Mouse (Mus musculus) CD4-positive, CD25-positive, alpha-beta regulatory T cell, adult 4 months (primary cell): ENCODE results near the gene Amz2. TPM values are rescaled to one million over a fixed set of nuclear protein-coding genes. Genes with fewer than 3 reads are reported as not detected.

Source experiments
- ATAC-seq: one replicate; pipeline ENCODE4 v1.8.0; 2017
- polyA plus RNA-seq, 2 experiments: library from polyadenylated mRNA; unstranded; fragments of 100-300 nt; shearing (Covaris generic); gene quantifications; one replicate each; pipeline ENCODE4 v1.2.1; 2017

Gene Amz2
- polyA plus RNA-seq: 10 to 100 TPM; 40.0 to 48.4 TPM

DNA sequence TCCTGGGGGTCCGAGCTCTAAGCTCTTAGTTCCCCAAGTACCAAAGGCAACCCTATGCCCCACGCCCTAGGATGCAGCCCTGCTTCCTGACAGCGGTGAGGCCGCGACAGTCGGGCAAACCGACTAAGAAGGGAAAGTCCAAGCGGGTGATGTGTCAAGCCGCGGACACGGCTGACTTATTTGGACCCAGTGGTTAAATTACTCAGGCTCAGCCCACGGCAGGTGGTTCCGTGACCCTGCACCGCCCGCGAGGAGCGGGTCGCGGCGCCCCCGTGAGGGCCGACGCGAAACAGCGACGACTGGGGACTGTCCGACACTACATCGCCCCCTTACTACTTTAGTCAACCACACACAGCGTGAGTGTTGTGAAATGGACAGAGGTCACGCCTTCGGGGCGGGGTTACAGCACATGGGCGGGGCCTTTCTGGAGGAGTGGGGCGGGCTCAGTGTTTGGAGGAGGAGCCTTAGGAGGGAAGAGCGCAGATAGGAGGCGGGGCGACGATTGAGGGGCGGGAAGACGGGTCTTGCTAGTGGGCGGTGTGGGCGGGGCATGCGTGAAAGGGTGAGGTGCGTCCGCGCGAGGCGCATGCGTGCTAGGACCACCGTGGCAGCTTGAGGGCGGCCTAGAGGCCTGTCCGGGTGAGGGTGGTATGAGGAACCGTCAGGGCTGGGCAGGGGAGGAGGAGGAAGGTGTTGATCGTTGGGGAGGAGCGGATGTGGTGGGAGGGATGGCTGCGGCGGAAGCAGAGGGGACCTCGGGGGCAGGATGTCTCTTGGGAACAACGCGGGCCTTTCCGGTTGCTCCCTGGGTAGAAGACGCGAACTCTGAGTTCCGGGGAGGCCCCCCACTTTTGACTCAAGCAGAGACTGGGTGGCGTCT is at the start of gene Amz2:
Gene Amz2, plus strand, starts transcription at position 555 of the 880 bp plus-strand sequence.
- peak; percentile 84 for ATAC-seq

DNA sequence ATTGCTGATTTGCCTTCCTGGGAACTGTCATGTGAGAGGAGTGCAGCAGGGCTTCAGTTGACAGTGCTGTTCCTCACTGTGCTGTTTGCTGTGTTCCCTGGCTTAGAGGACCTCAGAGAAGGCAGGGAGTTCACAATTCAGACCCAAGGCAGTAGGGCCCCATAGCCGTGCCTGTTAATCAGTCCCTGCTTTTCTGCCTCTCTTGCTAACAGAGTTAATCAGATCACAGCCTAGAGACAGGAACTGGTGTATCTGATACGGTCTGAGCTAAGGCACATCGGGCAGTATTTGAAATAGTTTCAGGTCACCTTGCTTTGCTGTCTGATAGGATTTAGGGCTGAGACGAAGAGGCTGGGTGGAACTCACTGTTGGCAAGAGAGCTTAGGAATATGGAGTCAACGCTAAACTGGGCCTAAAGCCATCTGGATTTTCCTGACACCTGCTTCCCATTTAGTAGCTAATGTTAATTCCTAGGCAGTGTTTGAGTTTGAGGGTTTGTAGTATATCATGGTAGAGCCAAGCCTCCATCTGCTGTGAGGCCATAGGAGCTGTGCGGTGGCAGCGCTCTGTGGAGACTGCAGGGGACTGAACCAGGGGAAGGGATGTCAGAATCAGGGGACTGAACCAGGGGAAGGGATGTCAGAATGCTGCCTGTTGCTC is 49.1 kb upstream of the Amz2 start:
- no peak for ATAC-seq

DNA sequence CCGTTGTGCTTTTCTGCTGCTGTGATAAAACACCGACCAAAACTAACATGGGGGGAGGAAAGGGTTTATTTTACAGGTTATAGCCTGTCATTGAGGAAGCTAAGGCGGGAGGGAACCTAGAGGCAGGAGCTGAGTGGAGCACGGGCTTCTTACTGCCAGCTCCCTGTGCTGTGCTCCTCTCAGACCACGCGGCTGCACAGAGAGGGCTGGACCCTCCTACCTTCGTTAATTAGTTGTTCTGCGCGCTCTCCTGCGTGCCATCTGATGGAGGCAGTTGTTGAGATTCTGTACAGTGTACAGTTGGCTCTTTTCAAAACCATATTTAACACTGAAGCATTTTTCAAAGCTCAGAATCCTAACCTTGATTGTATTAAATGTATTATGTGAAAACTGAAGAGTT is 48.3 kb upstream of the Amz2 start:
- no peak for ATAC-seq

DNA sequence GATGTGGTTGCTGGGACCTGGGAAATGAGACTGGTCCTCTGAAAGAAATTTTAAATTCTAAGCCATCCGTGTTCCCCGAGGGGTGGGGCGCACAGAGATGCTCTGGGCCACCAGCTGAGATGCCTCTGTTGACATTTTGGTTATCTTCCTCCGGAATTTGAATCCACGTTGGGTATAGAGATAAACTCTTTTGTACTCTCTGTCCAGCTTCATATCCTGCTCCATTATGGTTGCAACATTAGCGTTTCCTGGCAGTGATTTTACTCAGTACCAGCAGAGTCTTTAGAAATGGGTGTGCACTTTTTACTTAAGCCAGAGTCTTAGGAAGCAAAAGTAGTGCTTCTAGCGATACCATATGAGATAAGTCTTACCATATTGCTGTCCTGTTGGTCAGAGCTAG is 47.7 kb upstream of the Amz2 start:
- no peak for ATAC-seq

GRCm38 (mm10) chr11:109380662-109381061 is 45.1 kb upstream of the Amz2 start:
- ATAC-seq: no peak

DNA sequence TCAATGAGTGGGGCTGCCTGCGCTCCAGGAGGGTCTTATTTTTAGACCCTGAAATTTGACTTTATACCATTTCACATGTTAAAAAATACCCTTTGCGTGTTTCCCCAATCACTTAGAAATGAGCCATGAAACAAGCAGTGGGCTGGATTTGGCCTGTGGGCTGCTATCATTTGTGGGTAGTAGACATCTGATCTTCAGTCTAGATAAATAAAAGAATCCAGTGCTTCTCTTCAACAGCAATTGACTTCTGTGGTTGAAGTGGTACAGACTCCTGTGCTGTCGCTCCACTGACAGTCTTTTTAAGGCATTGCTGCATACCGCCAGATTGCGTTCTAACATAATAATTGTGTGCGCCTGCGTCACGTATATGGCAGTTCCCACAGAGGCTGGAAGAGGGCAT is 40.5 kb upstream of the Amz2 start:
- ATAC-seq: no peak

- no peak for ATAC-seq
These were observed 36.7 kb upstream of the Amz2 start for GRCm38 (mm10) chr11:109389046-109389445.

- no peak for ATAC-seq
These were observed 34.5 kb upstream of the Amz2 start for GRCm38 (mm10) chr11:109391200-109391599.

GRCm38 (mm10) chr11:109391760-109392159 is 34.0 kb upstream of the Amz2 start:
- no peak for ATAC-seq

DNA sequence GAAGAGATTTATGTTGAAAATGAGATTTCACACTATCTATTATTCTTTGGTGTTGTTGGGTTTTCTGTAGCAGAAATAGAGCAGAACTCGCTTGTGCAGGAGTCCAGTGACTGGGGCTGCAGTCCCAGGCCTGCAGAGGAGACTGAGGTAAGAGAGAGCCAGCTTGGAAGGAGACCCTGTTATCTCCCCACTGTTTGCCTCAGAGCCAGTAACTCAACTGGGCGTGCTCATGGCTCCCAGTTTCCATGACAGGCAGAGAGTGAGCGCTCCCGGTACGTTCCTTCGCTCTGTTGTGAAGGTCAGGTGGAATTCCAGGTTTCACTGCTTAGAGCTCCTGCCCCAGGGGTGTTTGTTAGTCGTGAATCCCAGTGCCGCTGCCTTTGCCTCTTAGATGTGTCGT is 33.1 kb upstream of the Amz2 start:
- no peak for ATAC-seq

- no peak for ATAC-seq
These were observed 31.0 kb upstream of the Amz2 start for GRCm38 (mm10) chr11:109394758-109395157.

DNA sequence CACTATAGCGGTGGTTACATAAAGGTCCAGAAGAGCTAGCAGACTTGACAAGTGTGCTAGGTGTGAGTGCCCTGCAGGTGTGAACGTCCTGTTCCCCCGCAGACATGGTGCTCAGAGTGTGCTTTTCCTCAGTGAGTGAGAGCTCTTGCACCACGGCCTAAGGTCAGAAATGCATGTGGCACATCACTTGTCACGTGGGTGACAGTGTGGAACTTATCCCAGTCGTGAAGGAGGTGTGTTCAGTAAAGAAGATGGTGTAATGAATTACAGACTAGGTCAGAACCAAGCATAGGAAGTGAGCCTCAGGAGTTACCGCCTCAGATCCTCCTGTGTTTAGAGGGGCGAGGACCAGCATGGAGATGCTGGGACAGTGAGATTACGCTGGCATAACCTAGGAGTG is 30.5 kb upstream of the Amz2 start:
- no peak for ATAC-seq

GRCm38 (mm10) chr11:109406431-109406830 is 19.3 kb upstream of the Amz2 start:
- ATAC-seq: no peak

DNA sequence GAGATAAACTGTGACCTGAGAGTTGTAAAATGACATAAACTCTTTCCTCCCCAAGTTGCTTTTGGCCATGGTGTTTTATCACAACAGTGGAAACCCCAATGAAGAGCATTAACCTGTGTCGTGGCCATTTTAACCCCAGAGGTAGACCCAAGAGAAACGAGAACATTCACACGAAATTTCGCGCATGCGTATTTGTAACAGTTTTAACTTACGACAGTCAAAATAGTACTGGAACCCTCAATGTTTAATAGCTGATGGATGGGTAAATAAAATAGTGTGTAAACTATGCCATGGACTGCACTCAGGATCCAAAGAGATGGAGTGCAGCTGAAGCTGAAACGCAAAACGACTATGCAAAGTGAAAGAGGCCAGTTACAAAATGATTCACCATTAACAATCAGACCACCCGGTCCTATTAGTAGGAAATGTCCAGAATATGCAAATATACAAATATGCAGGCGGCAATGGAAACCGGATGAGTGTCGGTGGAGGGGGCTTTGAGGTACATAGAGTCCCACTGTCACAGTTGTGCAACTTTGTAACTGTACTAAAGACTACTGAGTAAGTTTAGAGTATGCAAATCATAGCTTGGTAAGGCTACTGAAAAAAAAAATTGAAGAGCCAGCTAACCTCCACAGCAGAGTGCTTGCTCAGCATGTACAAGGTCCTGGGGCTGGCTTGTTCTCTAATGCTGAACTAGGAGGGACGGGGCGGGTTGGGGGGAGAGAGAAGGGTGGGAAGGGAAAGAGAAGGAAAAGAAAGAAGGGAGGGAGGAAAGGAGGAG is 15.4 kb upstream of the Amz2 start:
- ATAC-seq: peak; percentile 20

- no peak for ATAC-seq
These were observed 12.1 kb upstream of the Amz2 start, which contains the start of gene 9930022D16Rik for GRCm38 (mm10) chr11:109413617-109414016. Gene 9930022D16Rik, plus strand, starts transcription at chr11:109413917.

DNA sequence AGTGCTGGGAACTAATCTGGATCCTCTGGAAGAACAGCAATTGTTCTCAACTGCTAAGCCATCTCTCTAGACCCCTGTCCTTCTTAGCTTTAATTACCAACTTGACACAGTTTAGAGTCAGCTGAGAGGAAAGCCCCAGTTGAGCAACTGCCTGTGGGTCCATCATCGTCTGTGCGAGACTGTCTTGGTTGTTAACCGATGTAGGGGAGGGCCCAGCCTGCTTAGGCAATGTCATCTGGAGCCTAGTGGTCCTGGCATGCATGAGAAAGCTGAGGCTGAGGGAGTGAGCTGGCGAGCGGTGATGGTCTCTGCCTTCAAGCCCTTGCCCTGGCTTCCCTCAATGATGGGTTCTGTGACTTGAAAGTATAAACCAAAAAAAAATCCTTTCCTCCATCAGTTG is 10.9 kb upstream of the Amz2 start:
- ATAC-seq: no peak

DNA sequence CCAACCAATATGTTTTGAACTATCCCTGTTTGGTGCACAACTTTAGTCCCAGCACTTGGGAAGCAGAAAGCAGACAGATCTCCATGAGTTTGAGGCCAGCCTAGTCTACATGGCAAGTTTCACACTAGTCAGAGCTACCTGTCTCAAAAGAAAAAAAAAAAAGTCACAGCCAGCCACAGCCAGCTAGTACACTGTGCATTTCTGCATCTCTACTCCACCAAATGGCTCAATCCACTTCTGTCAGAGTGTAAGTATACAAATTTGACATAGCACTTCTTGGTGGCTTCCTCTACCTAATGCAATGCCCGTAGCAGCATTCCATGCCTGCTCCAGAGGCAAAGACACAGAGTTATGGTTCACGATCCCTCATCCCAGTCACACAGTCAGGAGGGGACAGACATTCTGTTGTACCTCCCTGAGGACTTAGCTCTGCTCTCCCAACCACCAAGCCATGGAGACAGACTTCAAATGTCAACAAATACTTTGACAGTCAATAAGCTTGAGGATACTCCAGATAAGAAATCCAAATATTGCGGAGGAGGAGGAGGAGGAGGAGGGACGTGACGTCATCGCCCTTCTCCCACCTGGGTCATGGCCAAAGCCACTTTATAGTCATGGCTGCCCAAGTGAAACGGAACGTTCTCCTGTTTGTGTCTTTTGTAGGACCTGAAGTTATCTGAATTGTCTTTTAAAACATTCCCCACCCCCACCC is 8.9 kb upstream of the Amz2 start:
- ATAC-seq: no peak

GRCm38 (mm10) chr11:109417472-109418040 is 8.2 kb upstream of the Amz2 start:
- no peak for ATAC-seq

DNA sequence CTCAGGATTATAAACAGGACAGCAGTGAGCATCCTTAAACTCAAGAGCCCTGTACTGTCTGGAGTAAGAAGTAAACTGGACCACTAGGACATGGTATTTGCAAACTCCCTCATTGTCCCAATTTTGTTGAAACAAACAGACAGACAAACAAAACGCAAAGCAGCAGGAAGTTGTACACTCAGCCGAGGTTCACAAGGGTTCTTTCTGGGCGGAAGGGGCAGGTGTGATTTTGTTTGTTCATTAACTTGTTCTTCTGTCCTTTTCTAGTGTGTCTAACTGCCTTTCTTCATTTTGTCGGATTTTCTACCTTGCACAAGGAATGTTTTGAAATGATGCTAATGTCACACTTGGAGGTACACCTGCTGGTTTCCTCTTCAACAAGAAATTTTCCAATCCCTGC is 6.3 kb upstream of the Amz2 start:
- peak; percentile 33 for ATAC-seq

GRCm38 (mm10) chr11:109419961-109420566 is 5.7 kb upstream of the Amz2 start:
- peak; percentile 89 for ATAC-seq

GRCm38 (mm10) chr11:109420567-109420962 is 5.2 kb upstream of the Amz2 start:
- peak; percentile 33 for ATAC-seq

GRCm38 (mm10) chr11:109421205-109421604 is 4.5 kb upstream of the Amz2 start:
- no peak for ATAC-seq
